Mouse (Mus musculus): Measurements from ENCODE around the gene Eloa.
A peak's percentile ranks its signal among the peaks of the same experiment; 100 is the strongest.

Eloa gene

DNA sequence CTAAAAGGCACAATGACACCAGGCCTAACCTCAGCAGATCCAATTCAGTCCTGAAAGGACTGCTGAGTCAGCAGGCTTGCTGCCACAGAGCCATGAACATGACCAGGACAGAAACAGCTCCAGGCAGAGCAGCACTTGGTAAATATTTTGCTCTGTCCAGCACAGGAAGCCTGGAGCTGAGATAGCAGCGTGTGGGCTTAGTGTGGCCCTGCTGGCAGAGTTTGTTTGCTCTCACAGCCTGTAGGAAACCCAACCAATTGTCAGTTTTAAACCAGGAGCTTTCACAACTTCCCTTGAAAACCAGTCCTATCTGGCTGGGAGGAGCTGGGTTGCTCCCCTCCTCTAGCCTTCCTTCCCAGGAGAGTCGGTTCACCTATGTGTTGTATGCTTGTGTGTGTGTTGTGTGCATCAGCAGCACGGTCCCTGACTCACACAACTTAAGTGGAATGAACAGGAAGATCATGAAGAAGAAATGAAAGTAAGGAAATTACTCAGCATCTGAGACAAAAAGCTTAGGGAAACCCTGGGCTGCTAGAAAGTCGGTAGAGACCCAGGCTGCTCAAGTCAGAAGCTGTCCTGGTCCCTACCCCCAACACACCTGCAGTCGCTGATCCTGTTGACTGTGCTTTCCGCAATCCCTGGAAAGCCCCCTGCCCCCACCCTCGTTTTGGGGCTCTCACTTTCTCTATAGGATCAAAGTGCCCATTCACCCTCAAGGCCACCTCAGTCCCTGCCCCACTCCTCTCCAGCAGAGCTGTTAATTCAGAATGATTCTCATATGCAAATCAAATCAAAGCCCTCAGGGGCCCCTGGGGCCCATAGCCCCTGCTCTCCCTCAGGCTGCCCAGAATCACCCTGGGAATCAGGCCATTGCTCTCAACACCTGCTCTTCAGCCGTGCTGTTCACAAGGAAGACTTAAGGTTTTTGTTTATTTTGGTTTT lies 9.7 kb upstream of the Eloa start:
- peak; percentile 15 for DNase-seq (ENCODE audit: low read depth)

DNA sequence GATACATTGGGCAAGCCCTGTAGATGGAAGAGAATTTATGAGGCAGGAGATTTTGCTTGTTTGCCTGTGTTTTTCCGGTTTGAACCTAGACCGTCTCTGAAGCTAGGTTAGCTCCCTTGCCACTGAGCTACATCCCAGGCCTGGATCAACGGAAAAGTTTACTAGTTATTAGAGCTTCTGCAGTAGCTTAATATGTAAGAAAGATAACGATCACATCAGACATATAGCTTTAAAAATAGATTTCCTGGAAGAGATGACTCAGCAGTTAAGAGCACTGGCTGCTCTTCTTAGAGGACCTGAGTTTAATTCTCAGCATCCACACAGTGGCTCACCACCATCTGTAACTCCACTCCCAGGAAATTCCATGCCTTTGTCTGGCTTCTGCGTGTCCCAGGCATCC lies 7.1 kb upstream of the Eloa start:
- no peak for DNase-seq (ENCODE audit: low read depth)

DNA sequence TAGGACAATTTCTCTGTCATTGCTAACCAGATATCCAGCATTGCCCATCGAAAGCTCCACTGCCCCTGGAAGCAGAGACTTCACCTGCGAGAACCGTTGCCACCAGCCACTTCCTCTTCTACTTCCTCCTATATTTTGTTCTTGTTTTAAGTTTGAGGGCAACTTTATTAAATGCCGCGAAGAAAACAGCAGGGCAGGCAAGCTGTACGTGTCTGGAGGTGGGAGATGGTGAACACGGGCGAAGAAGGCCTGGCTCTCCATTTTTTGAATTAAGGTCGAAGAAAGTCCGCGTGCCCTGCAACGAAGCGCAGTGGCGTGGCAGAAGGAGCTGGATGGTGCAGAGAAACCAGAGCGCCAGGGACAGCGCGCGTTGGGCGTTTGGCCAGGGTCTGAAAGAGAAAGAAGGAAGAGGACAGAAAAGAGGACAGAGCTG lies 6.6 kb upstream of the Eloa start:
- DNase-seq (ENCODE audit: low read depth), result no peak

DNA sequence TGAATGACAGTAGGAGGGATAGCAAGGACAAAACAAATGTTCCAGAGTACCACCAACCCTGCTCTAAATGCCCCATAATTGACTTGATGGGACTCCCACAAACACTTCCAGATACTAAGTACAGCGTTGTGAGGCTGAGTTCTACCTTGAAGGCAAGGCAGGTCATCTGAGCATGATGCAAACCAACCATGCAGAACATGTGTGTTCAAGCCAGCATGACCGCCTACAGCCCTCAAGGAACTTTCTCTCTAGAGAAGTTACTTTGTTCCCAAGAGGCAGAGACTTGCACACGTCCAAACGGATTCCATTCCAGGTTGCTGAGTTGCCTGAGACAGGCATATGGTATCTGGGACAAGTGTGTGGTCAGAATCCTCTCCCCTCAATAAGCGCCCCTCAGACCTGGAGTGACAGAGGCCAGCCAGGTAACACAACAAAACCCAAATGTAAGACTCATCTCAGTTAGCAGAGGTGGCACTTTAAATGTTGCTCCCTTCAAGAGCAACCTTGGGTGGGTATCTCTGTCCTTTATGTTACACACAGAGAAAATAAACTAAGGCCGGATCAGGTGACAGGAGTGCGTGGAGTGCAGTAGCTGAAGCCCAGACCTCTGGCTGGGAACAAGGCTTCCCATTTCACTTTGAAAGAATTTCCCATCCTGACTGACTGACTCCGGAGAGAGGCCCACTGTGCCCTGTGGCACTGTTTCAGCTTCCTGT lies 6.0 kb upstream of the Eloa start:
- DNase-seq (ENCODE audit: low read depth), result no peak

DNA sequence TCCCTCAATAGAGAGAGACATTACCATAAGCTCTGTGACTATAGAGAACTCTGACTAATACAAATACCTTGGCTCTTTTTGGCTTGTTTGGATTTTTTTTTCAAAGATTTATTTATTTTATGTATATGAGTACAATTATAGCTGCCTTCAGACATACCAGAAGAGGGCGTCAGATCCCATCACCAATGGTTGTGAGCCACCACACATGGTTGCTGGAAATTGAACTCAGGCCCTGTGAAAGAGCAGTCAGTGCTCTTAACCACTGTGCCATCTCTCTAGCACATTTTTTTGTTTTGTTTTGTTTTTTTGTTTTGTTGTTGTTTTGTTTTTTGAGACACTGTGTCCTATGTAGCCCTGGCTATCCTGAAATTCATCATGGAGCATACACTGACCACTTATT lies 3.8 kb upstream of the Eloa start:
- no peak for DNase-seq (ENCODE audit: low read depth)

GRCm38 (mm10) chr4:136022924-136023323 lies 1.4 kb upstream of the Eloa start:
- DNase-seq (ENCODE audit: low read depth), result no peak

DNA sequence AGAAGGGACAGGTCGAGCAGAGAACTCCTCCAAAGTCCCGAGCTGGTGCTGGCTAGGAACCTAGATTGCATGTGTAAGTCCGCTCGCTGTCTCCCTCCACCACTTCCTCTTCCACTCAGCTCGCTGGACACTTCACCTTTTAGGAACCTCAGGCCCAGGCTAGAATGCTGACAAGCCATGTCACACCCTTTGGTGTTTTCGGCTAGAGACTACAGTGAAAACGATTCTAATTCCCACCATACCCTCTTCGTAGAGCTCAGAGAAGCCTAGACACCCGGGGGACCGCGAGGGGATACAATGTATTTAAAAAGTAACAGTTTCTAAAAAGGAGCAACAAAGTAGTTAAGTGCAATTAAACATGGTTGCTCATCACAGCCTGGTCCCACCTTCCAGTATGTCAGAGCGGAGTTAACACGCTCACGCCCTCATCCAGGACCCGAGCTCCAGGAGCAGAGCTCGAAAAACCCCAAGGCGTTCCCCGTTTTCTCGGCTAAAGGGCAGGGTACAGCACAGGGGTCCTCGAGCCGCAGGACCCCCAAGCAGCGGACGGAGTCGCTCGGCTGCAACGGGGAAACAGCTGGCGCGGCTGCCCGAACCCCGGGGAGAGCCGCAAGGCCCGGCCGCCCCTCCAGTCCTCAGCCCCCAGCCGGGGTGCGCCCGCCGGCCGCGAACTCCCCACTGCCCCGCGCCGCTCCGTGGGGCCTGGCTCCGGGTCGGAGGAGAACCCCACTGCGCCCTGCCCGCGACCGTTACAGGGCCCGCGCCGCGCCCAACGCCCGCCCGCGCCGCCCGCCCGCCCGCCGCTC lies 617 bp downstream of the Eloa start:
- DNase-seq (ENCODE audit: low read depth), result no peak

- DNase-seq (ENCODE audit: low read depth), result no peak
Measured at GRCm38 (mm10) chr4:136016059-136016602, 5.4 kb downstream of the Eloa start.

DNA sequence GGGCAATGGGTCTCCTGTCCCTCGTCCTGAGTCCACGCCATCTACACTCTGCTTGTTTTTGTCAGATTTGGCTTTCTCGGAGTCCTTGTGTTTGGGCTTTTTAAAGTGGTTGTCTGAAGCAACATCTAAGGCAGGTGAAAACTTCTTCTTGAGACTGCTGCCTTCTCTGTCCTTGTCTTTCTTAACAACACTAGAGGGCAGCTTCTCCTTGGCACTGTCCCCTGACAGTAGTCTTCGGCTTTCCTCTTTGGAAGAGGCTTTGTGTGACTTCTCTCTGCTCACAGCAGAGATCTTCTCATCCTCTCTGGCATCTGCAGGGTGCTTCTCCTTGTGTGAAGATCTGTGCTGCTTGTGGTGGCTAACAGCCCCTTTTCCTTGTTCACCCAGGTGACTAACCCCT lies 11.0 kb downstream of the Eloa start:
- no peak for DNase-seq (ENCODE audit: low read depth)

GRCm38 (mm10) chr4:136008782-136009447 lies 12.6 kb downstream of the Eloa start:
- no peak for DNase-seq (ENCODE audit: low read depth)

DNA sequence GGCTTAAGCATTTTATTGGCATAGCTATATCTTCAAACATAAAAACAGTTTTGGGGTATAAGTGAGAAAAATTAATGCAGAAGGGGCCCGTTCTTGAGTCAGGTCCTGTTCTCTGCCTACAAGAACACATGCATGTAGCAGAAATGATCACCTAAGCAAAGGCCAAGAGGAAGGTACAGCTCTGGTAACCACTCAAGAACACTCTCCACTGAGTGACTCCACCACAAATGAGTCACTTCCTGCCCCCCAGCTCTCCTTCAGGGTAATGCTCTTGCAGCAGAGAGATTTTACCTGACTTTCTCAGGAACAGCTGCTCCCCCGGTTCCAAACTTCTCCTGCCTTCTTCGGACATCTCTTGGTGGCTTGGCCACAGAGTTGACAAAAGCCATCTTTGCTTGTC lies 14.7 kb downstream of the Eloa start:
- DNase-seq (ENCODE audit: low read depth), result no peak

GRCm38 (mm10) chr4:136004921-136005320 lies 16.6 kb downstream of the Eloa start:
- no peak for DNase-seq (ENCODE audit: low read depth)

GRCm38 (mm10) chr4:136004107-136004675 lies 17.4 kb downstream of the Eloa start:
- no peak for DNase-seq (ENCODE audit: low read depth)

DNA sequence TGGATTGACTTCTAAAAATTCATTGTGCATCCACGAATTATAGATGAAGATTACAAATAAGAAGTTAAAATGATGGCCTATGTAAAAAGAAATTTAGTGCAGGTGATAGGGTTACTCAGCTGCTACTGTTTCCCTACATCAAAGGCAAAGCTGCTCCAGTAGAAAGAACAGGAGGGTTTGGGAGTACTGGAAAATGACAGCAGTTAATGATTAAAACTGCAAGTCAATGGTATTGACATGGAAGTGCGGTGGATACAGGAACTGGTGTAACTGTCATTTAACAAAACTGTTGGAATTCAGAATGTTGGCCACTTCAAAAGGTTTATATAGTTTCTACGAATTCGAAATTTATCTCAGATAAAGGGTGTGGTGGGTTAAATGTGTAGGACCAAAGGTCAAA lies 26.4 kb downstream of the Eloa start:
- DNase-seq (ENCODE audit: low read depth), result no peak

DNA sequence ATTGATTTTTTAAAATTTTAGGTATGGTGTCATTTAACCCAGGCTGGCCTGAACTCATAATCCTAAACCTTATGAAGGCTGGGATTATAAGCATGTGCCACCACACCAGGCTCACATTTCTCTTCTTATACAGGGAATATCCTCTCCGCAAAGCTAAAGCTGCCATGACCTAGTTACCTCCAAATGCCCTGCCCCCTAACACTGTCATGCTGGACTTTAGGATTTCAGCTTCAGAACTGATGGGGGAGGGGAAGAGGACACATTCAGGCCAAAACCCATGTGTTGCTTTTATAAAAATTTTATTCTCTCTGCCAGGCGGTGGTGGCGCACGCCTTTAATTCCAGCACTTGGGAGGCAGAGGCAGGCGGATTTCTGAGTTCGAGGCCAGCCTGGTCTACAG lies 27.6 kb downstream of the Eloa start:
- no peak for DNase-seq (ENCODE audit: low read depth)

DNA sequence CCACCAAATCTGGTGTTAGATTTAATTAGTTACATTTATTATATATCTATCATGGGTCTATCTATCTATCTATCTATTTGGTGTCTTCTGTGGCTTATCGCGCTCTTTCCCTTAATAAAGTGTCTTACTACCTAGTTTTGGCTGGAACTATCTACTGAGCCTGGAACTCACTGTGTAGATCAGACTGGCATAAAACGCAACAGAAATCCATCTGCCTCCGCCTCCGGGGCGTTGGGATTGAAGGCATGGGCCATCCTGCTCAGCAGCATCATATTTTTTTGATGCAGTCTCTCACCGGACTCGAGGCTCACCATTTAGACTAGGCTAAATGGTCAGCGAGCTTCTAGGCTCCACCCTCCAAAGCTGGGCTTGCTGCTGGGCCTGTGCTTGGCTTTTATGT lies 33.8 kb downstream of the Eloa start:
- DNase-seq (ENCODE audit: low read depth), result no peak

DNA sequence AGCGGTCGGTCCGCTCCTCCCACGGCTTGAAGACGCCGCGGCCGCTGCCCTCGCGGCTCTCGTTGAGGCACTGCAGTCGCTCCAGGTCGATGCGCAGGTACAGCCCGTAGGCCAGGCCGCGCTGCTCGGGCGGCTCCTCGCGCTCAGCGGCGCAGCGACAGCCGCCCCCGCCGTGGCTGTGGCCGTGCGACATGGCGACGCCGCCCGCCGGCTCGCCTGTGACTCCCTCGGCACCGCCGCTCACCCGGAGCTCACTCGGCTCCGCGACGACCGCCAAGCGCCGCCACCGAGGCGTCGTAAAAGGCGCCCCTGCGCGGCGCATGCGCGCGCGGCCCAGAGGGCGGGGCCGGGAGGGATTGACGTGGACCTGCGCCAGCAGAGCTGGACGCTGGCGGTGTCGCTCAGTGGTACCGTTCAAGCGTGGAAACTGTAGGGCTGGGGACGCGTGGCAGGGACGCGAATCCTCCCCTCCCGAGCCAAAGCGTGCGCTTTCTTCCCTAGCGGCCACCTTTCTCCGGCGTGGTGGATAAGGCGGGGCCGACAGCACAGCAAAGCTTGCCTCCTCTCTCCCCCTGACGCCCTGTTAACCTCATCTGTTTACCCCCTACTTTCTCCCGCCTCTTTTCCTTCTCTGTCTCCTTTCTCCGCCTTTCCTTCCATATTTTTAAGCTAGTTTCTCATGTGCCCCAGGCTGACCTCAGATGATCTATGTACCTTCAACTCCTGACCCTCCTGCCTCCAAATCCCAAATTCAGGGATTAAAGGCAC lies 34.4 kb downstream of the Eloa start, which contains the start of gene Pithd1:
Gene Pithd1, minus strand, starts transcription at position 322 of the 768 bp plus-strand sequence.
- DNase-seq (ENCODE audit: low read depth), result peak; percentile 65

DNA sequence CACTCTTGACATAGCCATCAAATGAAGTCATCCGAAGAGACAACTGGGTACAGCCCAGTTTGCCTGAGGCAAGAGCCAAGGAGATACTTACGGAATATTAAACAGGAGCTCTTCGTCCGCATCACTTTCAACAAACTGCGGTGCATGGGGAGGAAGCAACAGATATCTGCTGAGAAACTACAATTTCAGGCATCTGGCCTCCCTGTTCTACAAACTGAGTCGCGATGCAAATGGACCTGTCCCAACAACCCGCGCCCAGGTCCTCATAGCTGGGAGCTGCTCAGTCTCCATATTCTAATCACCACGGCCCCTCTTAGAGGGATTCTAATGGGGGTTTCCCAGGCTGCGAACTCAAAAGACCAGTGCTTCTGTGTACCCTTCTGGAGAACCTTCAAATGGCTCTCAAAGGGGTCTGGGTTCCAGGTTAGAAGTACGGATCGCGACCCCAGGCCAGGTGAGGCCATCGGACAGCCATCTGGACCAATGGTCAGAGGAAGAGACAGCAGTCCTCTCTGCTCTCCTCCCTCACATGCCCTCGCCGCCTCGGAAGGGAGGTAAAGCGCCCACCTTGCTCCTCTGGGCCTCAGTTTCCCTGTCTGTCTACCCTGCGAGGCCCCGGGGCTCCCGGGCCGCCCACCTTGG lies 35.1 kb downstream of the Eloa start:
- DNase-seq (ENCODE audit: low read depth), result no peak

- no peak for DNase-seq (ENCODE audit: low read depth)
Measured at GRCm38 (mm10) chr4:135985769-135986168, 35.8 kb downstream of the Eloa start.

DNA sequence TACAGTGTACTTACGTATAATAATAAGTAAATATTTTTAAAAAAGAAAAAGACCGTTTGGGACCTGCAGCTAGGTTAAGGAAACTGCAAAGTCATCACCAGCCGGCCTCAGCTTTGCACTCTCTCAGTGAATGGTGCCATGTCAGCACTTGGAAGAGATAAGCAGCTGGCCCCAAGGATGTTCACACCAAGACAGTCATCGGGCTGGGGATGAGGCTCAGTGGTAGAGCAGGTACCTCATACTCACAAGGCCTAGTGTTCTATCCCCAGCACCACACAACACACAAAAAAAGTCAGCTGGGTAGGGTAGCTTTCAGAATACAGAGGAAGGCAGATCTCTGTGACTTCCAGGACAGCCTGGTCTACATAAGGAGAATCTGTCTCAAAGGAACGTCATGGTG lies 36.4 kb downstream of the Eloa start:
- DNase-seq (ENCODE audit: low read depth), result no peak
